Mouse (Mus musculus) ES-Bruce4 (cell line): ENCODE measurements around the gene Gramd1b.

Experiments
- CTCF ChIP-seq: IDR thresholded peaks from one replicate; pipeline ENCODE4 v1.8.1; 2011; ENCODE audit warnings: low read depth, low read length
- EP300 ChIP-seq: IDR thresholded peaks from 2 replicates; pipeline ENCODE4 v1.6.1; 2011; ENCODE audit warnings: low read depth, low read length; ENCODE audit not compliant: insufficient read depth
- POLR2A ChIP-seq: IDR thresholded peaks from one replicate; pipeline ENCODE4 v1.8.1; 2011; ENCODE audit warnings: low read length; ENCODE audit not compliant: insufficient read depth

DNA sequence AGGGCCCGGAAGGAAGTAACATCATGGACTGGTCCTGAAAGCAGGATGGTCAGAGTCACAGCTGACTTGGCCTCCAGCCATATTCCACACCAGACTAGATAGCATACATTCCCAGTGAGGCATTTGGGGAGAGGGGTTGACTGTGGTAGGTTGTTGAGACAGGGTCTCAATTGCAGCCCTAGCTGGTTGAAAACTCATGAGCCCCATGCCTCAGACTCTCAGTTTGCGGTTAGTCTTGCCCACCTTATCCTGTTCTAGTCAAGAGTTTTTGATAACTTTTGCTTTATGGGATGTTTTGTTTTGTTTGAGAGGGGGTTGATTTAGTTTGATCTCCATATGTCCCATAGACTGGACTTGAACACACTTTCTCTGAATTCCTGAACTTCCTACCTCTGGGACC, 103.5 kb downstream of the Gramd1b start:
- TF ChIP-seq CTCF, result no peak
- TF ChIP-seq POLR2A, result no peak
- TF ChIP-seq EP300, result no peak
